Mouse (Mus musculus): ENCODE results near the gene Ly6g6c.

Gene Ly6g6c

DNA sequence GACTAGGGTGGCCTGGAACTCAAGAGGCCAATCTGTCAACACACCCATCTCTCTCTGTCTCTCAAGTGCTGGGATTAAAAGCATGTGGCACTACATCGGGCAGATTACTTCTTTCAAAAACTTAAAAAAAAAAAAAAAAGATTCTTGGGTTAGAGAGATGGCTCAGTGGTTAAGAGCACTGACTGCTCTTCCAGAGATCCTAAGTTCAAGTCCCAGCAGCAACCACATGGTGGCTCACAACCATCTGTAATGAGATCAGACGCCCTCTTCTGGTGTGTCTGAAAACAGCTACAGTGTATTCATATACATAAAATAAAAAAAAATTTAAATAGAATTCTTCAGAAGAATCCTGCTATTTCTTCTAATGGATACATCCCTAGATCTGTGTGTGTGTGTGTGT is 23.0 kb downstream of the Ly6g6c start:
- DNase-seq = no peak

DNA sequence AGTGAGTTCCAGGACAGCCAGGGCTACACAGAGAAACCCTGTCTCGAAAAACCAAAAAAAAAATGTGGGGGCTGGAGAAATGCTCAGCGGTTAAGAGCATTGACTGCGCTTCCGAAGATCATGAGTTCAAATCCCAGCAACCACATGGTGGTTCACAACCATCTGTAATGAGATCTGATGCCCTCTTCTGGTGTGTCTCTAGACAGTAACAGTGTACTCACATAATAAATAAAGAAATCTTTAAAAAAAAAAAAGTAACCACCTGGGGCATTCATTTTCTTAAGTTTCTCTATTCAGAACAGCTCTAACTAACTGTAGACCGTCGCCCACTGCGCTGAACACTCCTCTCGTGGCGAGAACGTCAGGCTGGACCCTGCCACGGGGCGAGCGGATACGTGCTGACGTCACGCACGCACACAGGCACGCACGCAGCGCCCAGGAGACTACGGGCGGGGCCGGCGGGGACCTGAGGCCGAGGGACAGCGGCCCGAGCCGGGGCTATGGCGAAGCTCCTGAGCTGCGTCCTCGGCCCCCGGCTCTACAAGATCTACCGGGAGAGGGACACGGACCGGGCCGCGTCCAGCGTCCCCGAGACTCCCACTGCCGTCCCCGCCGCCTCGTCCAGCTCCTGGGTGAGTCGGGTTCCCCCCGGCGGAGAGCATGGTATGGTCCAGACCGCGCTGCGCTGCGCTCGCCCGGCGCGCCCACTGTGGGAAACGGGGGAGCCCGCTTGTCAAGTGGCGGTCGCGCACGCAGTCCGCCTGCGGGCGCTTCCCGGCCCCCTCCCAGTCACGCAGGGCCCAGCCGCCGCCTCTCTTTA is 23.8 kb downstream of the Ly6g6c start, which contains the start of gene Abhd16a:
Gene Abhd16a, plus strand, starts transcription at position 439 of the 820 bp plus-strand sequence.
- peak; percentile 95 for DNase-seq

- DNase-seq = peak; percentile 82
These were observed 25.2 kb downstream of the Ly6g6c start for GRCm38 (mm10) chr17:35090166-35090932.

DNA sequence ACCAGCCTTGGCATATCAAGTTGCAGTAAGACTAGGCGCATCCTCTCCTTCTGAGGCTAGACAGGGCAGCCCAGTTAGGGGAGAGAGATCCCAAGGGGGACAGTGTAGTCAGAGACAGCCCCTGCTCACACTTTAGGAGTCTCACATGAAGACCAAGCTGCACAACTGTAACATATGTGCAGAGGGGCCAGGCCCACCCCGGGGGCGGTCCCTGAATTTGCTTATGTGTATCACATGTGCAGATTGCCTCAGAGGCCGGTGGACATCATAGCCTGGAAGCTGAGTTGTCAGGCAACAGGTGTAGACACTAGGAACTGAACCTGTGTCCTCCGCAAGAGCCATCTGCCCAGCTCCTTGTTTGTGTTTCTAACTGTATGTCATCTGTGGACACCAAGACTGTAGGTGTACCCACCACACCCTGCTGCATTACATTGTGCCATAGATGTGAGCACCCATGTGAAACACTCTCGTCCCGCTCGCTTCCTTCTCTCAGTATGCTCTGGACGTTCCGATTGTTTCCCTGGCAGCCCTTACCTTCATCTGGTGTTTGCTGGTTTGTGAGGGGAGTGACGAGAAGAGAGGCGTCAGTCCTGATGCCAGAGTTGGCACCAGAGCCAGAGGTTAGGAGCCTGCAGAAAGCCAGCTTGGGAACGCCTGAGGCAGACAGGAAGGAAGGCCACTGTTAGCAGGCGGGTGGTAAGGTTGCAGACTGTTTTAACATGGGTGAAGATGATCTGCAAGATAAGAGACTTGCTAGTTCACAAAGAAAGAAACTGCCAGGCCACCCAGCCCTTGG is 27.4 kb downstream of the Ly6g6c start:
- no peak for DNase-seq

DNA sequence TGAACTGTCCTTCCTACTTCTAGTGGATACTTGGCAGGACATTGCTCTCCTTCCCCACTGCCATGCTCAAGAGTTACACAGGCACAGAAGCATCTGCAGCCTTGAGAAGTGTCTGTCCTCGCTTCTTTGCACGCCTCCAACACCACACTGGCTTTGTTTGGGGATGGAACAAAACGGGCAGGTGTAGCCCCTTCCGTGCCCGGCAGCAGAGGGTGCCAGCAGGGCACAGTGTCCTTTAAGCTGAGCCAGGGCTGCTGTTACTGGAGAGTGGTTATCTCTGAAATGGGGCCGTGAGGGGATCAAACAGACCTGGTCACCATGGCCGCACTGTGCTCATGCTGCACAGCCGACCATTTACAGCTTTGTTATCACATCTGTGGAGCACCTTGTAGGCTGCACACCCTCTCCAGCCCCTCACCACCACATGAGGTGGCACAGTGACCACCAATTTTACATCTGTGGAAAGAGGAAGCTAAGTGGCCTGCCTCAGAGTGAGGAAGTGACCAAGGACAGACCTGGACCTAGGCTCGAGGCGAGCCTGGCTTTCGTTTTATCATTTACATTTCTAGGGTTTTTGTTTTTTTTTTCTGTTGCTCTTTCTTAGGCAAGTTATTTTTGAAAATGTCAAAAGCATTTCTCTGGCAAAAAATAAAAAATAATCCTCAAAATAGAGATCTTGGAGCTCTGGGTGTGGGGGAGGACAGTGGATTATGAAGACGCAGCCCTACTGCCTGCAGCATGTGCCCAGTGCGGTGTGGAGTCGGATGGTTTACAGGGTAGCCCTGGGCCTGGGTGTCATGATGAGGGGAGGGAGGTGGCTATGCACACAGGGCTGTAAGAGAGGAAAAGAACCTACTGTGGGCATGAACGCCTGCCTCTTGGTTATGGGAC is 29.5 kb downstream of the Ly6g6c start:
- no peak for DNase-seq

DNA sequence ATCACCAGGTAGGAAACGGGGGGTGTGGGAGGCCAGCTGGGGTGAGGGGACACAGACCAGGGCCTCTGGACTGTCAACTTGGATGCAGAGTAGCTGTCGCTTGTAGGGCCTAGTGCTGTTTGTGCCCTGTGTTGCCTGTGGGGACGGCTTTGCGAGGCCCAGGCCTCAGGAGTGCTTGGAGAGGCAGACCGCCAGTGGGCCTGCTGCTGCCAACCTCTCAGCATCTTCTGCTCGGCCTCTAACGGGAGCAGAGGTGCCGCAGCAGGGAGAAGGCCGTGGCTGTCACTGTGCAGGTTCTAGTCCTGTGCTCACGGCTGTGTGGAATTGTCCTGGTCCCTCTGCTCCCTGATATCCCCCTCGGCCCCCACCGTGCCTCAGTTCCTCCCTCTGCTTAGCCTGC is 31.4 kb downstream of the Ly6g6c start:
- no peak for DNase-seq

GRCm38 (mm10) chr17:35097164-35097655 is 32.0 kb downstream of the Ly6g6c start:
- DNase-seq = peak; percentile 67

DNA sequence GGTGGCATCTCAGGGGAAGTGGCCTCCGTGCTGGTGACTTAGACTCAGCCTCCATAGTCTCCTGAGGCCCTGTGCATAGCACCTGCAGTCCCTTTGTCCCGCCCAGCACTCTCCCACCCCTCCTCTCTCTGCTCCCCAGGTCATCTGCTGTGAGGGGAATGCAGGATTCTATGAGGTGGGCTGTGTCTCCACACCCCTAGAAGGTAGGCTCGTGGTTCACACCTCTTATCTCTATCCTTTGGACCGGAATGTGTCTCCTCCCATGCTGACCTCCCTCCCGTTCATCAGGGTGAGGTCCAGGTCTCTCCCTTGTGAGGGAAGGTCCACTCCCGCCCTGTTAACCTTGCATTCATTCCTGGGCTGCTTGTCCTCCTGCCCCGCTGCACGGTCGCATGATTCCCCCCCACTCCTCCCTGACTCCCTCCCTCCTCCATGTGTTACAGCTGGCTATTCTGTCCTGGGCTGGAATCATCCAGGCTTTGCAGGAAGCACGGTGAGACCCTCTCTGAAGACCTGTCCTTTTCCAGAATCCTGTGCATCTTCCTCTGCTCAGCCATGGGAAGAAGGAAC is 35.1 kb downstream of the Ly6g6c start:
- DNase-seq = no peak

DNA sequence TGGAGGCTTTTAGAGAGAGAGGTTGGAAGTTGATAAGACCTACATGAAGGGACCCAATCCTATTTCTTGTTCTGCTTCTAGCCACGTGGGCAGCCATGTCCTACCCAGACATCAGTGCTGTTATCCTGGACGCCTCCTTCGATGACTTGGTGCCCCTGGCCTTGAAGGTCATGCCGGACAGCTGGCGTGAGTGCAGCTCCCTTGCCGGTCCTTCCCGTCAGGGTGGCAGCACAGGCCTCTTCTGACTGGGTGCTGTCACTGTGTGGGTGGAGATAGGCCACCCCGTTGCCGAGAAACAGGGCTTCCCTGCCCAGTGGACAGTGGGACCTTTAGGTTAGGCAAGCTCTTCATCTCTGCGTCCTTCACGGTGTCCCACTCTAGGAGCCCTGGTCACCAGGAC is 36.0 kb downstream of the Ly6g6c start:
- DNase-seq = no peak

- no peak for DNase-seq
These were observed 37.1 kb downstream of the Ly6g6c start for GRCm38 (mm10) chr17:35102299-35102698.

GRCm38 (mm10) chr17:35103221-35103690 is 38.1 kb downstream of the Ly6g6c start:
- no peak for DNase-seq

DNA sequence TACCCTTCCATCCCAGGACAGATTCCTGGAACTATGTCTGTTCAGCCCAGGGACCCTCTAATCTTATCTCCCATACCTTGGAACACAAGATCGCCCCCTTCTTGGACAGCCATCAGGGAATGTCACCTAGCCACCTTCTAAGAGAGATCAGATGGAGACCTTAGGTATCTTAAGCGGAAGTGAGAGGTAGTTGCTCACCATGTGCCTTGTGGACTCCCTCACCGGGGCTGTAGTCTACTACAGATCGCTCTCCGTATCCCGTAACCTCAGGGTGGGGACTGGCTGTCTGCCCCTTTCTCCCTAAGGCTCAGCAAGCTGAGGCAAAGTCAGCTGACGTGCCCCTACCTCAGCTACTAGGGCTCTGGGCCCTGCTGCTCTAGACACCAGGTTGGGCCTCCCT is 38.9 kb downstream of the Ly6g6c start:
- no peak for DNase-seq

DNA sequence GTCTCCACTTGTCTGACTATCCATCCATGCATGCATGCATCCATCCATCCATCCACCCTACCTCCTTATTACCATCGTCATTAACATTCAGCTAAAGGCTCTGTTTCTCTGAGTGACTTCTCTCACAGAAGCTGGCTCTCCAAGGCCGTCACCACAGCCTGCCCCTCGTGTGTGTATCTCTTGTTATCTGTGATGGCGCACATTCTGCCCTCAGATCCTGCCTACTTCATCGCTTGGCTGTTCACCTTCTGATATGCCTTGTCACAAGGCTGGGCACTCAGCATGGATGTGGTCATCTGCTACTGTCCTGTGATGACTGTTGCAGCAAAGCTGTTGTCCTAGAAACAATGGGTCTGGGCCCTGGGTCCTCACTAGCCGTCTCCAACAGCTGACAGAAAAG is 39.6 kb downstream of the Ly6g6c start:
- DNase-seq = no peak

DNA sequence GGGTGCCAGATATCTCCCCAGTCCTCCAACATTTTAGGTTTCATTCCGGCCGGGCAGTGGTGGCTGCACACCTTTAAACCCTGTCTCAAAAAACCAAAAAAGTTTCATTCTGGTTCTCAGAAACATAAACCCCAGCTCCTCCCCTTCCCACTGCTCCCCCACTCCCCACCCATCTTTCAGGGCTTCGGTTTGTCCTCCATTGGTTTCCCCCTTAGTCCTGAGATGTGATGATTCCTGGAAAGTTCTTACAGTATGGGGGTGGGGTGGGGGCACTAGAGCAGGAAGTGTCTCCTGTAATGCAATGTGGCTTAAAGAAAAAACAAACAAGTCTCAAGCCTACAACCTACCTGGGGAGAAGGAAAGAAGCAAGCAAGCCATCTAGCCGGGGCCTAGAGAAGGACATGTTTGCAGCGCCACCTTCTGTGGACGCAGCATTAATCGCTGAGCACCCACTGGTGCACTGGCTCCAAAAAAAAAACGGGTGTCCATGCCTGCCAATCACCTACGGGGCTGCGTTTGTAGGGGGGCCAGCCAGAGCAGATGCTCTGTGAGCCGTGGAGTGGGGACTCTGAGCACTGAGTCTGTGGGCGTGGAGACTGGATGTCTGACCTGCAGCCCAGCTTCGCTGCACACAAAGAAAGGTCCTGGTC is 40.7 kb downstream of the Ly6g6c start:
- peak; percentile 66 for DNase-seq

GRCm38 (mm10) chr17:35106522-35106921 is 41.3 kb downstream of the Ly6g6c start:
- DNase-seq = no peak

GRCm38 (mm10) chr17:35108097-35108496 is 42.9 kb downstream of the Ly6g6c start, which contains the start of gene Ly6g5c:
Gene Ly6g5c, plus strand, starts transcription at chr17:35108279.
- DNase-seq = no peak

GRCm38 (mm10) chr17:35111774-35112173 is 46.6 kb downstream of the Ly6g6c start:
- no peak for DNase-seq

GRCm38 (mm10) chr17:35115046-35116019 is 50.1 kb downstream of the Ly6g6c start, which contains the start of gene Ly6g5b:
Gene Ly6g5b, minus strand, starts transcription at chr17:35115428.
- DNase-seq = no peak
